Mouse (Mus musculus) spleen, embryonic (tissue): Measurements from ENCODE around the gene Trir.

Source experiments
- CTCF ChIA-PET: fragments of 350-600 bp; sonication (Branson Sonifier 250); formaldehyde crosslinking; loops from one replicate; lab custom pipeline; 2022; lab: Charles Lee

Trir gene

DNA sequence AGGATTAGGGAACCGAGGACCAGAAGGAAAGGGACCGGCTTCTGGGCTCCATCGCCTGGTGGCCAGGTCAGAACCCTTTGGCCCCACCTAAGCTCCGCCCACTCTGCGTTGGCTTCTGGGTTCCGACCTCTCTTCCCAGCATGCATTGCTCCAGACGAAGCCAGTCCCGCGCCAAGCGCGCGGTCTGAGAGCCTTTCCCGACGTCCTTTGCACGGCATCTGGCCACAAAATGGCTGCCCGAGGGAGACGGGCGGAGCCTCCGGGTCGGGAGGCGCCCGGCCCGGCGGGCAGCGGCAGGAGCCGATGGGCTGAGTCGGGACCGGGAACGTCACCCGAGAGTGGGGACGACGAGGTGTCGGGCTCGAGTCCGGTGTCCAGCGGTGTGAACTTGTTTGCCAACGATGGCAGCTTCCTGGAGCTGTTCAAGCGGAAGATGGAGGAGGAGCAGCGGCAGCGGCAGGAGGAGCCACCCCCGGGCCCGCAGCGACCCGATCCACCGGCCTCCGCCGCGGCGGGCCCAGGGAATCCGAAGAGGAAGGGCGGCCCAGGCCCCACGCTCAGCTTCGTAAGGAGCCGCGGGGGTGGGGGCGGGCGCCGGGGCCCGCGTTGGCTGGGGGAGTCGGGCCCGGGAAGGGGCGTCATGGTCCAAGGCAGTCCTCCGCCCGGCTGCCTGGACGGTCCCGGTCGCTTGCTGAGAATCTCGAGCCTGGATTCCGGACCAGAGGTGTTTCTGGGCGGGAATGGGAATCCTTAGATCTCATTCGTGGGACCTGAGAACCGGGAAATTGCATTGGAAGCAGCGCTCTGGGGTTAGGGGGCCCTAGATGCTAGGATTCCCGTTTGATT is at the start of gene Trir:
Gene Trir, plus strand, starts transcription at position 154 of the 846 bp plus-strand sequence.
- CTCF ChIA-PET = interaction anchor here (0.5 to 0.6 kb wide), 2 partner anchors 10 to 321 kb away, joined by 3 to 4 read pairs; partner anchors contain the start of gene Tnpo2

DNA sequence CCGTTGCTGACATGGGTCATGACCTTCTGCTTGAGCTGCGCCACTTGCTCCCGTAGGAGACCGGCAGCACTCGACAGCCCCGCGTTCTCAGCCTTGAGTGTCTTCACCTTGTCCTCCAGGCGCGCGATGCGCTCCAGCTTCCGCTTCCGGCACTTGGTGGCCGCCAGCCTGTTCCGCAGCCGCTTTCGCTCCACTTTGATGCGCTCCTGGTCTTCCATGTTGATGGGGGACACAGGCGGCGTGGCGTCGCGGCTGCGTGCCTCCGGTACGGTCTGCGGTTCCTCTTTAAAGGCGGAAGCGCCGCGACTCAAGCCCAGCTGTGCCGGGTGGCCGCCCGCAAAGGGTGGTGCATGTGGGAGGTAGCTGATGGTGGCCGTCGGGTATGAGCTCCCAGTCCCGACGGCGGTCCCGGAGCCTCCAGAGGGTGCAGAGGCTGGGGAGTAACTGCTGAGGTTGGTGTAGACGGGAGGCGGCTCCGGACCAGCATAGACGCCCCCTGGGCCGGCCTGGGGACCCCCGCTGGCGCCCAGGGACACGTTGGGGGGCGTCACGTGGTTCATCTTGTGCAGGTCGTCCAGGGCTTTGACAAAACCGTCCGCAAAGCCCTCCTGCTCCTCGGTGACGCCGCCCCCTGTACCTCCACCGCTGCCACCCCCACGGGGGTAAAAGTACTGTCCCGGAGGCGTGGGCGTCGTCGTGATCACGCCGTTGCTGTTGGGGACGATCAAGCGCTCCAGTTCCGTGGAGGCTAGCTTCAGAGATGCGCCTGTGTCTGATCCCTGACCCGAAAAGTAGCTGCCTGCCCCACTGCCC is 49.0 kb upstream of the Trir start:
- CTCF ChIA-PET = interaction anchor here (8.1 kb wide), 1 partner anchor 10 kb away, joined by 113 read pairs; the partner anchor contains the start of gene Hook2

DNA sequence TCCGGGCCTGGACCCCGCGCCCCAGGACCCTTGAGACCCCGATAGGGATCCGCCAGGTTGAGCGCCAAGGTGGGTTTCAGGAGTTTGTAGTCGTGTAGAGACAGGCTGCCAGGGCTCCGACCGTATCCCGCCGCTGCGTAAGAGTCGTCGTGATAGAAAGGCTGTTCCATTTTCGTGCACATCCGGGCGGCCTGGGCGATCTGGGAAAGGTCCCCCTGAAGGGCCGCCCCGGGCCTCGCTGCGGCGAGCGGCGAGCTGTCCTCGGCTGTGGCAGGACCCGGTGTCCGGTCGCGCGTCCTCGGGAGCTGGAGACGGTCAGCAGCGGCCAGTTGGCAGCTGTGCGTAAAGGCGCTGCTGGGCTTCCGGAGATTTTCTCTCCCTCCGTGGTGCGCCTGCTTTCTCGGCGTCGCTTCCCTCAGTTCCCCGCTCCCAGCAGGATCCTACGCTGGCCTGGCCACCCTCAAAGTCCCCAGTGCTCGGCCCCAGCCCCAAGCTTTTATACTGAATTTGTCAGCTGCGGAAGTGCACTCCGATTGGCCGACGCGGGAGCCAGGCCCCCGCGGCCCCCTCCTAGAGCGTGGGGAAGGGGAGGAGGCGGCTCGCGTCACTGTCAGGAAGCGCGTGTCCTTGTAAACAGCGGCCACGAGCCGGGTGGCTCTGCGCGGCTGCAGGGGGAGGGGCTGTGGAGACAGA is 48.2 kb upstream of the Trir start, which contains the start of gene Junb:
Gene Junb, minus strand, starts transcription at position 471 of the 693 bp plus-strand sequence.
- CTCF ChIA-PET = interaction anchor here (8.1 kb wide), 1 partner anchor 10 kb away, joined by 113 read pairs; the partner anchor contains the start of gene Hook2

DNA sequence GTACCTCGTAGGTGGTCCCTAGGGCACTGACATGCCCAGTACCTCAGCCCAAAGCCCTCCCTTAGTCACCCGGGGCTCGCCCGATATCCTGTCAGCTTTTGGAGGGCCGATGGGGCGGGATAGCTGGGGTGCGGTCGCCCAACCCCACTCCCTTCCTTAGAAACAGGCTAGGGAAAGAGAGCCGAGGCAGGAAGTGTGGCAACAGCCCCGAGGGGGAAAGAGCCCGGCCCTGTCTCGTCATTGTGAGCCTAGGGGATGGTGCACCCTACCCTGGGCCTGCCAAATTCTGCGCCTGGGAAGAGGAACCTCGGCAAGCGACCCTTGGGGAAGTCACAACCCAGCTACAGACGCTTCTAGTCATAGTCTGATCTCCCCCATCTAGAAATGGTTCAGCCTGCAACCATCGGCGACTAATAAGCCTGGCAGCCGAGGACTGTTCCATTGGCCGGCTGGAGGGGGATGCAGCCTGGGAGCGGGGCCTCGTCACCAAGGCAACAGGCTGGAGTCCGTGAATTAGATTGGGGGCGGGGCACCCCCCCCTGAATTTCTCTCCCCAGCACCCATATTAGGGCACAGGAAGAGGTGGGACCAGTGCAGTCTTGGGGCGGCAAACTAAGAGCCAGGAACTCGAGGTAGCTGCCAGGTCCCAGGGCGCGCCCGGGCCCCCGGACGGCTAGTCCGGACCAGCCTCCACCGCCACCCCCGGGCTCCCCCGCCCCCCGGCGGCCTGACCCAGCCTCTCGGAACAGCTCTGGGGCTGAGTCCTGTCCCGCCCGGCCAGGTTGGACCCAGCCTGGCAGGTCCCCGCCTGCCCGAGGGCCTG is 46.8 kb upstream of the Trir start:
- CTCF ChIA-PET = interaction anchor here (8.1 kb wide), 1 partner anchor 8 kb away, joined by 113 read pairs; the partner anchor contains the start of gene Hook2

DNA sequence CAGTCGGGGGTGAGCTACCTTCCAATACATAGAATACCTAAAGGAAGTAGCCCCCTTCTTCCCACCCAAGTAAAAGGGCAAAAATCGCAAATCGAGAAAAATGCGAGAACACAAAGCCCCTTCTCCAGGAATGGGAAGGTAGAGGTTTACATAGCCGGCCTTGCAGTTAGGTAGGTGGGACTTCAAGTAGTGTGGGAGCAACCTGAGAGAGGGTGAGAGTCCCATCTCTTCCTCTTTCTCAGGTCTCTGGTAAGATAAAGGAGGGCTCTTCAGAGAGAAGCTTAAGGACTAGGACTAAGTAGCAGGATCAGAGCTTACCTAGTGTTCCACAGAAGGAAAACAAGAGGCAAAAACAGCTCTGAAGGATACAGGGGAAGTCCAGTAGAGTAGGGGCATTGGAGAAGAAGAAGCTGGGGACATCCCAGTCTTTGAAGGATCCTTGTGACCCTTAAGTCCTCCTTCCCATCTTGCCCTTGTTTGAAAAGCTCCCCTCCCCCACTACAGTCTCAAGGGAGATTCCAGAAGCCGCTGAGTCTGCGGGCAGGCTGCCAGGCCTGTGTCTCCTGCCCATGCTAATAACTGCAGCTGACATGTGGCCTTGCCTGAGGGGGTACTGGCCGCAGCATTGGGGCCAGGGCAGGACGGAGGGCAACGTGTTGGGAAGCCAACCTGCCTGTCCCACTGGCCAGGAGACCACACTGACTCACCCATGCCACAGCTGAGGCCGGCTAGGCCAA is 45.8 kb upstream of the Trir start:
- CTCF ChIA-PET = interaction anchor here (1.2 to 8.1 kb wide), 2 partner anchors 7 to 9 kb away, joined by 7 to 113 read pairs; partner anchors contain the start of gene Hook2

DNA sequence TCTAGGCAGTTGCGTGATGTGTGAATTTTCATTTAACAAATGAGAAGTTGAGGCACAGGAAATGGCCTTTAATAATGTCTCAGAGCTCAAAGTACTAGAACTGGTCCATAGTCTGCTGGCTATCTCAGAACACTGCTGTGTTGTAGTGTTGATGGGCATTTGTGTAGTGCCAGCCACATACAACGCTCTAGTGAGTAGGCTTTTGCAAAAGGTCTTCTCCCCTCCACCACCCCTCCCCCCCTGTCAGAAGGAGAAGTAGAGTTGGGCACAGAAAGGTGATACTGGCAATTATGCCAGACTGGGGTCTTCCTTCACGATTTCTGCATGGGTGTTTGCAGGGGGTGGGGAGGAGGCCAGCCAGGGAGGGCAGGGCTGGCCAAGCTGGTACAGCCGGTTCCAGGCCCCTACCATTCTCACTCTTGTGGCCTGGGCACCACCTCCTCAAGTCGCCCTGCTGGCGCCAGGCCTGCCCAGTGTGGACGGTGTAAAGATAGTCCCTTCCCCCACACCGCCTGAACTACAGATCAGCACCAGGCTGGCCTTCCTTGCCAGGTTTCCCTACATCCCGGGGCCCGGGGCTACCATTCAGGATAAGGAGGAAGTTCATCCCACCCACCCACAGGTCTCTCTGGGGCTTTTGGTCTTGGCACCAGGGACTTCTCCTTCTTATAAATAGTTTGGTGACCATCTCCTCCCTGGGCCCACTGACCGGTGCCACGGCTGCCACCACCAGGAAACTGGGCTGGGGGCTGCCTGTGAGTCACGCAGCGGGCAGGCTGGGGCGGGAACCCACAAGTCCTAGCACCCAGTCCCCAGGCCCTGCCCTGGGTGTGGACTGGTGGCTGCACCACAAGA is 44.8 kb upstream of the Trir start:
- CTCF ChIA-PET = interaction anchor here (1.2 kb wide), 1 partner anchor 8 kb away, joined by 7 read pairs; the partner anchor contains the start of gene Hook2

DNA sequence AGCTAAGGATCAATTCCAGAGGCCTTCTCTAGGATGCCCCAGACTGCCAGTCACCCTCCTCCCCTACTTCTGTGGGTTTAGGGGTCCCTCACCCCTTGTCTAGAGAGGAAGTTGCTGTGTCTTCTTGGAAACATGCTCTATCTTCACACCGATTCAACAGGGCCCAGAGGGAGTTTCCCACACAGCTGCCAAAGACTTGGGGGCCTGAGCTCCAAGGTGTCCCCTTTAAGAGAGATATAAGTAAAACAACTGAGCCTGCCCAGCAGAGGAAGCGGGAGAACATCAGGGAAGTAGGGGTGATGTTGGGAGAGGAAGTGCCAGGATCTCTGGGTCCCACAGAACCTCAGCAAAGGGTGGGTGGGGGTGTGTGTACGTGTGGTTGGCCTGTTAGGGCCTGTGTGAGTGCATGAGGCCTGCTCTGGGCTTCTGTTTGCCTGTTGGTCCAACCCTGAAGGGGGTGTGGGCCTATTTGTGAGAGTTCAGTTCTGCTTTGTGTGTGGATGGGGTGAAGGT is 44.1 kb upstream of the Trir start:
- CTCF ChIA-PET = no interaction called here

DNA sequence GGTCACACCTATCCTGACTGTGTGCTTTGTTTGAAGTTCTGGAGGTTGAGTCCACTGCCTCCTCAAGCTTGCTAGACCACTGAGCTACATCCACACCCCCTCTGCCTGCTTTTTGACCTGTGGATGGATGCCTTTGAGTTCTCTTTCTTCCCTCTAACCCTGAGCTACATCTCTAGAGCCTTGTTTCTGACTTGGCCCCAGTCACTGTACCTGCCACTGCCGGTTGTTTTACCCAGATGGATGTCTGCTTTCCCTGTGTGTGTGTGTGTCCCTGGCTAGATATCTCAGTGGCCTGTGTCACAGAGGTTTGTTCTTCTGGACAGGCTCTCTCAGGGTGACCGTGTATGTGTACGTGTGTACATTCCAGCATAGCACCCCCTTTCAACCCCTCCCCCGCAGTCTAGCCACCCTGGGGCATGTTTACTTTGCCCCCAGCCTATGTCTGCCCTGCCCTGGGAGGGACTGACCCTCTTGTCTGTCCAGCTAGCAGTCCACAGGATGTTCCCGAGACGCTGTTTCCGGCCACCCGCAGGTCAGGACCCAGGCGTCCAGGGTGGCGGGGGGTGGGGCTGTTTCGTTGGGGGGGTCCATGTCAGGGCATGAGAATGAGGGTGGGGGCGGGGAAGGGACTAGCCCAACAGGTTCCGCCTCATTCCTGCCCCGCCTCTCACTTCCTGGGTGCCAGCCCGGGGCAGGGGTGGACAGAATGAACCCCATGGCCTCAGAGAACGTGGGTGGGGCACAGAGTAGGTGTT is 42.2 kb upstream of the Trir start:
- CTCF ChIA-PET = interaction anchor here (0.7 to 8.0 kb wide), 2 partner anchors 8 to 78 kb away, joined by 5 to 113 read pairs; partner anchors contain the start of gene Junb

DNA sequence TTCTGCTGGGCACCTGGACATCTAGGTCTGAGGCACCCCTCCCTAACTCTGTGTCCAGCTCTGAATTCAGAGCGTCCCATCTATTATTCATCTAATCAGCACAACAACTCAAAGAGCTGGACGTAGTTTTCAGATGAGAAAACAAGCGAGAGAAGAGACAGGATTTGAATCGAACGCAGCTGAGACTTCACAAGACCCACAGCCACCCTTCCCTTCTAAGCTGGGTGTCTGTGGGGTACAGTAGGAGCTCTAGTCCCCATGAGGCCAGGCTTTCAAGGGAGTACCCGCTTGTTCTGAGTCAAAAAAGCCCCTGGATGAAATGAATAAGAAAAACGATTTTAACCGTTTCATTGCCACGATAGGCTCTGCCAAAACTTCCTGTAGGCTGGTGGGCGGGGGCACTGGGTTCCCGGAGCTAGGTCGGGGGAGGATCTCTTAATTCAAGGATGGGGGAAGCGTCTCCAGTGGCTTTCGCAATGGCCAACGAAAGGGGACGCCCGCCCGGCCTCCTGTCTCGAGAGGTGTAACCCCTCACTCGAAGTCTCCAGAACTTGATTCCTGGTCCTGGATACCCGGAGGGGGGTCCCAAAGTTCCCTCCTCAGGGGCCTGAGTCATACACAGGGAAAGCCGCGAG is 41.5 kb upstream of the Trir start:
- CTCF ChIA-PET = interaction anchor here (8.0 kb wide), 1 partner anchor 9 kb away, joined by 113 read pairs; the partner anchor contains the start of gene Junb

DNA sequence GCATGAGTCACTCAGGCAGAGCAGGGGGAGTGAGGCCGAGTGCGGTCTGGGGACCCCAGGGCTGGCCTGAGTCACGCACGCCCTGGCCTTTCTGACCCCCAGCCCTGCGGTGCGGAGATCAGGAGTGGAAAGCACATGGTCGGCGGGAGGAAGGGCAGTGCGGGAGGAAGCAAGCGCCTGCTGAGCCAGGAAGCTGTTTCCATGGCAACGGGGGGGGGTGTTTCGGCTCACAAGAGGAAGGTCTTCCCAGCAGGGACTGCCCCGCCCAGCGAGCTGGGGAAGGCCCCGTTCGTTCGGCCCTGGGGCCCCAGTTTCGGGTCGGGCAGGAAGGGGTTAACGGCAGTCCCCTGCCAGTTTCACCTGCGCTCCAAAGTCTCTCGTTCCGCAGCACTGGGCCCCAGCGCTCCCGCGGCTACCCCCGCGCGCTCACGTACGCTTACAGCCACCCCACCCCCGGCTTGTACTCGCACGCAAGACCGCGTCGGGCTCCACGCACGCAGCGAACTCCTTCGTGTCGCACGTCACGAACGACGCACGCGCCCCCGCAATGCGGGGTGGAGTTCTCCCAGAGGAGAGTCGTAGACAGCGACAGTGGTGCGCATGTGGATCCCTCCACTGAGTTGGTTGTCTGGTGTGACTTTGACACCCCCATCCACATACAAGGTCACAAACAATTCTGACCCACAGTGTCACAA is 40.8 kb upstream of the Trir start:
- CTCF ChIA-PET = interaction anchor here (8.0 kb wide), 1 partner anchor 9 kb away, joined by 113 read pairs; the partner anchor contains the start of gene Junb

DNA sequence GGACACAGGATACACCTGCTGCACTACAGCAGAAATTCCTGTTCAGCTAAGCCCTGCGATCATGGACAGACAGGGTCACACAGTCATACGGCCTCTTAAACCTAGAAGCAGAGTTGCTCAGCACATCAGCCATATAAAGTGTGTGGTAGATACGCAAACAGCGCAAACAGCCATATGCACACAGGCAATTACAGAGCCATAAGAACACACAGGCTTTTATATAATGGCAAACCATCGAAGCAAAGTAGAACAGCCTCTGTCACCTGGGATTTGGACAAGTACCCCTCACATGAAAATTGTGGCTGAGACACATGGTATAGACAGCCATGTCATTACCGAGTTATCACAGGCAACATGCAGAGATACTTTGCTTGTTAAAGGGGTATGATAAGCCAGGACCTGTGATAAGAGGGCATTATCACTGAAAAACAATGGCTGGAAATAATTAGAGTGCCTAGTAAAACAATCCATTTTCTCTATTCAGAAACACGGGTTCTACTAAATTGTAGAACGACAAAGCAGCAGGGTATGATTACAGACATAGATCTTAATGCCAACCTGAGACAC is 40.2 kb upstream of the Trir start:
- CTCF ChIA-PET = interaction anchor here (8.0 kb wide), 1 partner anchor 10 kb away, joined by 113 read pairs; the partner anchor contains the start of gene Junb

DNA sequence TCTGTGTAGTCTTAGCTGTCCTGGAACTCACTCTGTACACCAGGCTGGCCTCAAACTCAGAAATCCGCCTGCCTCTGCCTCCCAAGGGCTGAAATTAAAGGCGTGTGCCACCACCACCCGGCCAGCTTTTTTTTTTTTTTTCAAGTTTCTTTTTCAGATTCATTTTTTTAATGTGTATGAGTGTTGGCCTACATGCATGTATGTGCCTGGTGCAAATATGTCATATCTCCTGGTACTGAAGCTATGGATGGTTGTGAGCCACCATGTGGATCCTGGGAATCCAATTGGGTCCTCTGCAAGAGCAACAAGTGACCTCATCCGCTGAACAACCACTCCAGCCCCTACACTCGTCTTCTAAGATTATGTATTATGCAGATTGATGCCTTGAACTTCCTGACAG is 39.2 kb upstream of the Trir start:
- CTCF ChIA-PET = interaction anchor here (0.6 to 8.0 kb wide), 2 partner anchors 11 to 20 kb away, joined by 4 to 113 read pairs; partner anchors contain the start of gene Junb

DNA sequence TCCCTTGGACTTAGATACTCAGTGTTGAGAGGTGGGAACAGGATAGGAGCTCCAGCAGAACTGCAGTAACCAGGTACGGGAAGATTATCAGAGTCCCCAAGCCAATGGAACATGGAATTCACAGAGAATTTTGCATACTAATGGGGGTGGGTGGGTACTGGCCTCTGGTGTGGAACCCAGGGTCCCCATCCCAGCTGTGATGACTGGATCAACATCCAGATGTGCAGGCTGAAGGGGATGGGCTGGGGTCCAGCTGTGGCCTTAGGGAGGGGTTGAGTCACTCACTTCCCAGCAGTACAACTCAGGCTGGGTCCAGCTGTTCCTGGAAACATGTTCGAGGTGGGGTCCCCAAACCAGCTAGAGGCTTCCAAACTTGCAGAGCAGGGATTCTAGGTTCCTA is 38.7 kb upstream of the Trir start:
- CTCF ChIA-PET = interaction anchor here (0.9 to 8.0 kb wide), 2 partner anchors 12 to 21 kb away, joined by 4 to 113 read pairs; partner anchors contain the start of gene Junb

DNA sequence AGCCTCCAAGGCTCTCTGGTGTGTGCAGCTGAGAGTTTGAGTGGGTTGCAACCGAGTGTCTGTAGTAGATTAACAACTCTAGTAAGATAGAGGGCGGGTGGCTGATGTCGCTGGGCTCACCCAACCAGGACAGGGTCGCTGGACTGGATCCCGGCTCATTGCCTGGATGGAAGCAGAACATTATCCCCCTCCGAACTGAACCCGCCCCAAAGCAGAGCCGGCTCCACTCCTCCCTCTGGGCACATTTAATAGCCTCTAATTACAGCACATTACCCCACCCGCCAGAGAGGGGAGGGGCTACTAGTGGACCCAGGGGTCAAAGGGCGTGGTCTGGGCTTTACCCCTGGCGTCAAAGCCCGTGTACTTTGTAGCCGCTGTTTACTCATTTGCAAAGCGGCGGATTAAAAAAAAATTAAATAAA is 37.3 kb upstream of the Trir start:
- CTCF ChIA-PET = interaction anchor here (0.6 to 8.0 kb wide), 5 partner anchors 8 to 118 kb away, joined by 3 to 113 read pairs (median 4); partner anchors contain the start of genes Junb, Syce2 and Wdr83

DNA sequence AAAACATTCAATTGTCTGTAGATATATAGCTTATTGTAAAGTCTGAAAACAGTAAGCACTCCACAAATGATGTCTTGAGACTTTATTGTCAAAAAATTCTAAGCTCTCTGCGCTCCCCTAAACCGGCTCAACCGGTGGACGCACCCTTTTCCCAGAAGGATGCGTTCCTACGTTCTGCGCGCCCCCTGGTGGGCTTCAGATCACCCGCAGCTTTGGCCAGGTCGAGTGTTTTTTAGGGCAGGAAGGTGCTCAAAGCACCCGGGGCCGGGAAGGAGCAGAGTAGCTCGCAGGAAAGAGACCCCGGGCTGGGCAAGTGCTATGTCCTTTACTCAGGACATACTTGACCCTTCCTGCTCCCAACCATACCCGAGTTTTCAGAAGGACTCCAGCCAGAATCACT is 36.8 kb upstream of the Trir start:
- CTCF ChIA-PET = interaction anchor here (0.6 to 8.0 kb wide), 5 partner anchors 9 to 504 kb away, joined by 3 to 113 read pairs (median 3); partner anchors contain the start of genes Gm49661, Junb, Prdx2 and Syce2
